Mouse (Mus musculus): Measurements from ENCODE around the gene Hecw1.

DNA sequence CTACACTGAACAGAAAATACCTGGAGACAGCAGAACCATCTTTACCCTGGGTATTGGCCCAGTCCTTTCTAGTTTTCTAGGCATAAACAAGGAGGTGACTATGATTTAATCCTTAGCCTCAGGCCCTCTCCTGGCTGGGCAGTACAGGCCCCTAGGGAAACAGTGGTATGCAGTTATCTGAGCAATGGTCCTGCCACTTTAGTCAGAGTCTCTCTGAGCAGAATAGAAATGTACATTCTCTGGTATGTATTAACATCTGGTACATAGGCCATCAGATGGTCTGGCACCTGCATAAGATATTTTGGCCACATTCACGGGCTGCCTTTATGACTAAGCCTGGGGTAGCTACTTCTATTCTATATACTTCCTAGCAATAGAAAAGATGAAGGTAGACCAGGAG lies 38.3 kb upstream of the Hecw1 start:
- no peak for TF ChIP-seq POLR2A (IDR thresholded peaks at IDR 0.05; ENCODE audit: low read depth, low read length)
- TF ChIP-seq CTCF (IDR thresholded peaks at IDR 0.05; ENCODE audit: extremely low read depth, insufficient read length, insufficient replicate concordance, low read depth, low read length) = no peak
